Mouse (Mus musculus): ENCODE results near the gene Olfr94. TPM values are rescaled to one million over a fixed set of nuclear protein-coding genes. Genes with fewer than 3 reads are reported as not detected.

The Olfr94 gene
- total RNA-seq, 2 experiments from 2014 or later, result not detected

Other genes with a start within 250 kb of the Olfr94 start
- 10 to 100 TPM; 58.9 to 73.2 TPM for gene Ppp1r11, start 249.3 kb downstream of the Olfr94 start, total RNA-seq (2021)
- gene Znrd1, start 242.4 kb downstream of the Olfr94 start, total RNA-seq (2021), result 10 to 100 TPM; 23.7 to 28.9 TPM
- 1 to 10 TPM; 7.7 to 8.4 TPM for gene Znrd1as, start 242.4 kb downstream of the Olfr94 start, total RNA-seq (2021)
- not detected for gene 2410137M14Rik, start 219.8 kb downstream of the Olfr94 start, total RNA-seq (2021)
- gene H2-M5, start 211.5 kb downstream of the Olfr94 start, total RNA-seq (2021), result under 1 TPM in 1 of 2 experiments, not detected in 1; 0.26 TPM
- 1 to 10 TPM; 5.6 to 6.9 TPM for gene Zfp57, start 199.8 kb downstream of the Olfr94 start, total RNA-seq (2021)
- not detected for gene Mog, start 177.6 kb downstream of the Olfr94 start, total RNA-seq (2021)
- 10 to 100 TPM; 14.0 to 17.2 TPM for gene Gabbr1, start 155.0 kb downstream of the Olfr94 start, total RNA-seq (2021)
- not detected for gene Olfr90, start 112.5 kb downstream of the Olfr94 start, total RNA-seq (2021)
- gene Olfr91, start 102.7 kb downstream of the Olfr94 start, total RNA-seq (2021), result not detected
- gene Olfr92, start 80.9 kb downstream of the Olfr94 start, total RNA-seq (2021), result not detected
- gene Olfr93, start 39.5 kb downstream of the Olfr94 start, total RNA-seq (2021), result not detected
- gene Ubd, start 7.1 kb downstream of the Olfr94 start, total RNA-seq (2021), result not detected
- not detected for gene Olfr95, start 12.1 kb upstream of the Olfr94 start, total RNA-seq (2021)
- gene Olfr96, start 19.2 kb upstream of the Olfr94 start, total RNA-seq (2021), result not detected
- gene Olfr97, start 36.3 kb upstream of the Olfr94 start, total RNA-seq (2021), result not detected
- not detected for gene Olfr98, start 62.8 kb upstream of the Olfr94 start, total RNA-seq (2021)
- 1 to 10 TPM; 3.2 to 4.0 TPM for gene H2-M3, start 69.2 kb upstream of the Olfr94 start, total RNA-seq (2021)
- gene Olfr99, start 82.5 kb upstream of the Olfr94 start, total RNA-seq (2021), result not detected
- gene Olfr101, start 103.3 kb upstream of the Olfr94 start, total RNA-seq (2021), result not detected
- gene Olfr102, start 116.1 kb upstream of the Olfr94 start, total RNA-seq (2021), result not detected
- not detected for gene Olfr103, start 138.7 kb upstream of the Olfr94 start, total RNA-seq (2021)
- not detected for gene Olfr104-ps, start 158.6 kb upstream of the Olfr94 start, total RNA-seq (2021)
- not detected for gene Olfr105-ps, start 178.0 kb upstream of the Olfr94 start, total RNA-seq (2021)
- not detected for gene Olfr106-ps, start 189.4 kb upstream of the Olfr94 start, total RNA-seq (2021)
- gene Olfr107, start 198.2 kb upstream of the Olfr94 start, total RNA-seq (2021), result not detected
- gene Olfr108, start 244.5 kb upstream of the Olfr94 start, total RNA-seq (2021), result not detected